8 mouse cellular contexts compared by ENCODE assay signal in genomic region chr9:48354793-48355192, GRCm38 (mm10). TPM values are rescaled to one million over a fixed set of nuclear protein-coding genes. Genes with fewer than 3 reads are reported as not detected.
DNase-seq lines count a peak whose midpoint lies in the region; ATAC-seq lines count a peak whose summit lies in the region.

No protein-coding gene starts in this region.

- no peaks in the 10 kb centered on the region for H3K36me3 ChIP-seq in heart, embryonic 11.5 days (ENCODE audit: control insufficient read depth, insufficient read depth, low read length)
- no peaks in the 10 kb centered on the region for H3K36me3 ChIP-seq in embryonic facial prominence, embryonic 10.5 days (replicated peaks)
- H3K36me3 ChIP-seq in stomach, embryonic 16.5 days (ENCODE audit: control insufficient read depth, insufficient read depth, low read length), result no peaks in the 10 kb centered on the region

- H3K27me3 ChIP-seq in heart, embryonic 11.5 days (ENCODE audit: control insufficient read depth, insufficient read depth, low read length), result no peaks in the 10 kb centered on the region
- H3K27me3 ChIP-seq in embryonic facial prominence, embryonic 10.5 days (replicated peaks; ENCODE audit: low read depth, poor library complexity, severe bottlenecking), result no peaks in the 10 kb centered on the region
- no peaks in the 10 kb centered on the region for H3K27me3 ChIP-seq in stomach, embryonic 16.5 days (ENCODE audit: control insufficient read depth, insufficient read depth, low read length)

- ATAC-seq in heart, embryonic 11.5 days (replicated peaks; ENCODE audit: insufficient number of reproducible peaks, low FRiP score, low TSS enrichment), result no peak
- peak; percentile 83 for ATAC-seq in monocyte, adult 5-6 weeks (replicated peaks; ENCODE audit: insufficient number of reproducible peaks, low FRiP score, low TSS enrichment, poor library complexity, severe bottlenecking)
- ATAC-seq in stomach, embryonic 16.5 days (ENCODE audit: insufficient read depth, low FRiP score), result no peak

- peak; percentile 98 for DNase-seq in heart, adult 11 months
- peak; percentile 86 for DNase-seq in adrenal gland, postnatal 14 days
- DNase-seq in embryonic facial prominence, embryonic 10.5 days (ENCODE audit: low spot score), result peak; percentile 69
- peak; percentile 88 to 92 for DNase-seq in heart, postnatal 10 days
- peak; percentile 69 to 79 for DNase-seq in left cerebral cortex, postnatal 14 days (ENCODE audit: low spot score in 2 of 2)

- intact Hi-C loops in heart, postnatal 10 days (cut with DNase I), result loop anchor here (1.0 kb wide), 2 partner anchors 51 to 88 kb away; no protein-coding TSS in a partner anchor
- intact Hi-C loops in left cerebral cortex, postnatal 14 days (cut with DNase I), result loop anchor here (2.0 kb wide), 1 partner anchor 88 kb away; no protein-coding TSS in a partner anchor

- no peaks in the 10 kb centered on the region for H3K4me1 ChIP-seq in heart, embryonic 11.5 days (ENCODE audit: control insufficient read depth, insufficient read depth, low read length)
- peaks cover 26% of the 10 kb centered on the region for H3K4me1 ChIP-seq in embryonic facial prominence, embryonic 10.5 days
- H3K4me1 ChIP-seq in stomach, embryonic 16.5 days (ENCODE audit: control insufficient read depth, insufficient read depth, low read length), result no peaks in the 10 kb centered on the region

- H3K9ac ChIP-seq in heart, embryonic 11.5 days (ENCODE audit: low read depth, low read length), result no peak overlapping the region
- peak overlapping the region; percentile 35 for H3K9ac ChIP-seq in stomach, embryonic 16.5 days (ENCODE audit: low read length)

- H3K4me3 ChIP-seq in heart, embryonic 11.5 days (ENCODE audit: low read depth, low read length), result no peak overlapping the region
- no peak overlapping the region for H3K4me3 ChIP-seq in embryonic facial prominence, embryonic 10.5 days
- no peak overlapping the region for H3K4me3 ChIP-seq in stomach, embryonic 16.5 days (replicated peaks; ENCODE audit: low read length)

- H3K4me2 ChIP-seq in heart, embryonic 11.5 days, result no peak overlapping the region
- H3K4me2 ChIP-seq in stomach, embryonic 16.5 days (ENCODE audit: low read depth, low read length), result no peak overlapping the region

- WGBS in heart, embryonic 11.5 days (ENCODE audit: insufficient replicate concordance), result 41% methylated on average over 3 of the region's 3 CpGs
- WGBS in embryonic facial prominence, embryonic 10.5 days, result 52% methylated on average over 3 of the region's 3 CpGs
- 41% methylated on average over 3 of the region's 3 CpGs for WGBS in stomach, embryonic 16.5 days

- H3K27ac ChIP-seq in heart, embryonic 11.5 days (ENCODE audit: low read depth, low read length), result no peak overlapping the region
- 0 out of 2 replicates have a peak overlapping the region, but pooled peaks have one; percentile 11 for H3K27ac ChIP-seq in embryonic facial prominence, embryonic 10.5 days (replicated peaks)
- H3K27ac ChIP-seq in stomach, embryonic 16.5 days (ENCODE audit: low read length), result no peak overlapping the region

- no peaks in the 10 kb centered on the region for H3K9me3 ChIP-seq in heart, embryonic 11.5 days (replicated peaks; ENCODE audit: control insufficient read depth, low read length)
- no peaks in the 10 kb centered on the region for H3K9me3 ChIP-seq in embryonic facial prominence, embryonic 10.5 days
- no peaks in the 10 kb centered on the region for H3K9me3 ChIP-seq in stomach, embryonic 16.5 days (replicated peaks; ENCODE audit: control insufficient read depth, low read length)

RNA-seq across cellular contexts. Expression of gene Nxpe2, which starts 1.5 kb away (rescaled TPM):
- 1.8 and 4.6 TPM in 2 replicates for polyA plus RNA-seq in heart, embryonic 11.5 days (2014; fragmentation: Nextera tagmentation; extraction: Ambion mirVana)
- total RNA-seq in adrenal gland, postnatal 14 days (2021), result 4.9 and 8.0 TPM in 2 replicates
- polyA plus RNA-seq in embryonic facial prominence, embryonic 10.5 days (2016; fragmentation: Nextera tagmentation; extraction: Ambion mirVana), result 0.68 and 1.1 TPM in 2 replicates
- total RNA-seq in heart, postnatal 10 days (2021), result 1 to 10 TPM; 2.1 to 2.3 TPM
- total RNA-seq in left cerebral cortex, postnatal 14 days (2021), result under 1 TPM; 0.13 to 0.33 TPM
- total RNA-seq in monocyte, adult 5-6 weeks (2017), result 1.3 to 9.4 TPM (median 6.1 TPM) in 3 replicates
- polyA plus RNA-seq in stomach, embryonic 16.5 days (2015; fragmentation: Nextera tagmentation; extraction: Ambion mirVana), result 5.7 and 6.7 TPM in 2 replicates
